Mouse (Mus musculus): ENCODE results near the gene Ttc25.

DNA sequence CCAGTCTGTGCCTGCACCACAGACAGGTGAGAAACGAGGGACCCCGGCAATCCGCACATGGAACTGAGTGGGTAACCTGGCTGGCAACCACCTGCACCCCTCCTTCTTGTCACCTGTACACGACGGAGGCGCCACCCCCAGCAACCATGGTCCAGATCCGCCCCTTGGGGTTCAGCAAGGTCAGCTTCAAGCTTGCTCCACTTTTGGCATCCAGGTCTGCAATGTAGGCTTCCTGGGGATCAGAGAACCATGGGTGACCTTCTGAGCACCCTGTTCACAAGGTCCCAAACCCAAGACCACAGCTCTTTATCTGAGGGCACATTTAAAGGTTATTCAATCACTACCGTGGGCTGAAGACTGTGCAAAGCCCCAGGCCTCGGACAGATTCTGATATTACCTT is 29.6 kb upstream of the Ttc25 start:
- no peak for TF ChIP-seq CTCF (IDR thresholded peaks at IDR 0.05; ENCODE audit: low read depth)
- TF ChIP-seq EP300 (IDR thresholded peaks at IDR 0.05; ENCODE audit: low read depth) = no peak

Measured in liver, embryonic 14.5 days (tissue).